Mouse (Mus musculus) ES-E14 (cell line): ENCODE results near the gene Zmiz1. TPM values are rescaled to one million over a fixed set of nuclear protein-coding genes. Genes with fewer than 3 reads are reported as not detected.

Experiments used
- DNase-seq: peaks from one replicate; pipeline ENCODE4 v3.0.0-alpha.2; 2013; ENCODE audit warnings: low read depth, low spot score
- H3K27ac ChIP-seq: 2 replicates; pipeline ENCODE4 v1.5.1; 2012; ENCODE audit warnings: low read depth, mild to moderate bottlenecking, low read length, moderate library complexity, mixed read lengths; ENCODE audit not compliant: poor library complexity, insufficient read depth, severe bottlenecking
- H3K36me3 ChIP-seq: 2 replicates; pipeline ENCODE4 v1.6.1; 2012; ENCODE audit warnings: mild to moderate bottlenecking, low read length, moderate library complexity, mixed read lengths; ENCODE audit not compliant: control insufficient read depth, poor library complexity, insufficient read depth, severe bottlenecking
- H3K4me1 ChIP-seq, 2 experiments: fragments of 150-350 bp in 1 of 2; sonication (generic) in 1 of 2; 2 replicates each; pipeline ENCODE4 v1.6.1; 2012; ENCODE audit warnings: low read length in 2 of 2, mild to moderate bottlenecking in 1 of 2, mixed read lengths in 1 of 2; ENCODE audit not compliant: control insufficient read depth in 2 of 2, insufficient read depth in 2 of 2, poor library complexity in 1 of 2
- H3K4me3 ChIP-seq, 2 experiments: fragments of 150-350 bp in 1 of 2; sonication (generic) in 1 of 2; 2 replicates each; pipeline ENCODE4 v1.5.1; 2012; ENCODE audit warnings: low read length in 2 of 2, low read depth in 1 of 2, mild to moderate bottlenecking in 1 of 2, mixed read lengths in 1 of 2; ENCODE audit not compliant: insufficient read depth in 1 of 2, poor library complexity in 1 of 2, severe bottlenecking in 1 of 2
- H3K9ac ChIP-seq: 2 replicates; pipeline ENCODE4 v1.6.1; 2012; ENCODE audit warnings: low read depth, mild to moderate bottlenecking, low read length, mixed read lengths; ENCODE audit not compliant: poor library complexity, insufficient read depth, severe bottlenecking
- H3K9me3 ChIP-seq: fragments of 150-350 bp; sonication (generic); 2 replicates; pipeline ENCODE4 v1.6.1; 2012; ENCODE audit warnings: low read depth, mild to moderate bottlenecking, low read length; ENCODE audit not compliant: control insufficient read depth, insufficient read depth
- CHD2 ChIP-seq: IDR thresholded peaks from 2 replicates; pipeline ENCODE4 v1.6.1; 2014; ENCODE audit warnings: mild to moderate bottlenecking, low read depth, low read length, inconsistent platforms
- HCFC1 ChIP-seq: IDR thresholded peaks from 2 replicates; pipeline ENCODE4 v1.6.1; 2012; ENCODE audit warnings: low read length, inconsistent platforms, borderline replicate concordance; ENCODE audit not compliant: insufficient read depth
- MAFK ChIP-seq: IDR thresholded peaks from 2 replicates; pipeline ENCODE4 v1.6.1; 2014; ENCODE audit warnings: mild to moderate bottlenecking, low read depth, low read length, inconsistent platforms; ENCODE audit not compliant: insufficient read depth
- ZC3H11A ChIP-seq: IDR thresholded peaks from 2 replicates; pipeline ENCODE4 v1.6.1; 2012; ENCODE audit warnings: low read depth, mild to moderate bottlenecking, inconsistent platforms, low read length, borderline replicate concordance
- ZNF384 ChIP-seq: IDR thresholded peaks from 2 replicates; pipeline ENCODE4 v1.6.1; 2012; ENCODE audit warnings: low read depth, low read length, inconsistent platforms
- in situ Hi-C, 2 experiments: fragments of 600-800 bp; cut with MboI; formaldehyde crosslinking; loops; one replicate each; pipeline ENCODE4 v1.15.1; 2025; ENCODE audit warnings: low sequenced_read_pairs in 2 of 2, inconsistent platforms in 1 of 2; ENCODE audit not compliant: unreplicated experiment in 2 of 2
- total RNA-seq: library from RNA; depleted of rRNA; stranded (reverse); fragments of 300-350 nt; gene quantifications from 2 replicates; pipeline ENCODE4 v1.2.3, GENCODE M21; 2012

The Zmiz1 gene
- total RNA-seq, 1 experiment: 16.9 TPM

DNA sequence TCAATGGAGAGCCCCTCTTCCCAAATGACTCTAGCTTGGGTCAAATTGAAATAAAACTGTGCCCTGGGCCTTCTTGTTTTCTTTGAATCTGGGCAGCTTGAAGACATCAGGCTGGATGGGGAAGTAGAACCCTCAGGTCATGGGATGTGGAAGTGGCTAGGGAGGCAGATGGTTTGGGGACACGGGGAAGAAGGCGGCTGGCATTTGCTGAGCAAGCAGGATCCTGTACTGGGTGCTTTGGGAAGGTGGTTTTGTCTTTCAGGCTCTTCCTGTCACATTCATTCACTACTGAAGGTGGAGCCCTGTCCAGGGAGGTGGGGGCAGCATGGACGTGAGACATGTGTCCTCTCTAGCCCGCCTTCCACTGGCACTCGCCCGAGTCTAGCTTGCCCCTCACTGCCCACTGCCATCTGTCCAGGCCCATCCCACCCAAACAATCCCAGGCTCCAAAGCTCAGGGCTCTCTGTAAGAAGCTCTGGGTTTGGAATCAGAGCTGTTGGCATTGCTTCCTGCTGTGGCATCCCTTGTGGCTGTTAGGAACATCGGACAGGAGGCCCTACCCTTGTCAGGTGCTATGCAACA lies 11.3 kb downstream of the Zmiz1 start:
- no peak overlapping the region for H3K4me3 ChIP-seq
- no peak for DNase-seq
- no peaks in the 10 kb centered on the region for H3K9me3 ChIP-seq
- H3K36me3 ChIP-seq: no peaks in the 10 kb centered on the region
- TF ChIP-seq ZNF384 (no peak), MAFK (no peak), ZC3H11A (no peak), HCFC1 (no peak), CHD2 (no peak)
- H3K27ac ChIP-seq: no peak overlapping the region
- H3K9ac ChIP-seq: no peak overlapping the region
- peaks cover 2 to 10% of the 10 kb centered on the region in 2 experiments; a peak in 2 of 4 replicates for H3K4me1 ChIP-seq
- in situ Hi-C loops: no loop called here

DNA sequence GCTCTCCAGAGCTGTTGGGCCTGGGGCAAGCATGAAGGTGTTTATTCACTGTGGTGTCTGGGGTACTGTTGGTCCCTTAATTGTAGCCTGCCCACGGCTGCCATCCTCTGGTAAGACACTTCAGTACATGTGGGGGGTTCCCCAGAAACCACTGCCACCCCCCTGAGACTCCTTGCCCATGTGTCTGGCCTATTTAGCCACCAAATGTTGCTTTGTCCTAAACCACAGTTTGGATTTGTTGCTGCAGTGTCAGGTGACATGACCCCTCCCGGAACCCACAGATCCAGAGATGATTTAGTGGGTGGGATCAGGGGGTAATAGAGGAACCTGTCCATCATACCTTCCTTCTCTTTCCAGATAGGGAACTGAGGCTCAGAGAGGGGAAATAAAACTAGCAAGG lies 12.1 kb downstream of the Zmiz1 start:
- no peak overlapping the region for H3K27ac ChIP-seq
- in situ Hi-C loops: no loop called here
- TF ChIP-seq ZNF384 (no peak), ZC3H11A (no peak), HCFC1 (no peak), MAFK (no peak), CHD2 (no peak)
- H3K9me3 ChIP-seq: no peaks in the 10 kb centered on the region
- no peak for DNase-seq
- H3K4me1 ChIP-seq: peaks cover 2 to 11% of the 10 kb centered on the region in 2 experiments; a peak in 2 of 4 replicates
- no peak overlapping the region for H3K4me3 ChIP-seq
- H3K9ac ChIP-seq: no peak overlapping the region
- no peaks in the 10 kb centered on the region for H3K36me3 ChIP-seq

DNA sequence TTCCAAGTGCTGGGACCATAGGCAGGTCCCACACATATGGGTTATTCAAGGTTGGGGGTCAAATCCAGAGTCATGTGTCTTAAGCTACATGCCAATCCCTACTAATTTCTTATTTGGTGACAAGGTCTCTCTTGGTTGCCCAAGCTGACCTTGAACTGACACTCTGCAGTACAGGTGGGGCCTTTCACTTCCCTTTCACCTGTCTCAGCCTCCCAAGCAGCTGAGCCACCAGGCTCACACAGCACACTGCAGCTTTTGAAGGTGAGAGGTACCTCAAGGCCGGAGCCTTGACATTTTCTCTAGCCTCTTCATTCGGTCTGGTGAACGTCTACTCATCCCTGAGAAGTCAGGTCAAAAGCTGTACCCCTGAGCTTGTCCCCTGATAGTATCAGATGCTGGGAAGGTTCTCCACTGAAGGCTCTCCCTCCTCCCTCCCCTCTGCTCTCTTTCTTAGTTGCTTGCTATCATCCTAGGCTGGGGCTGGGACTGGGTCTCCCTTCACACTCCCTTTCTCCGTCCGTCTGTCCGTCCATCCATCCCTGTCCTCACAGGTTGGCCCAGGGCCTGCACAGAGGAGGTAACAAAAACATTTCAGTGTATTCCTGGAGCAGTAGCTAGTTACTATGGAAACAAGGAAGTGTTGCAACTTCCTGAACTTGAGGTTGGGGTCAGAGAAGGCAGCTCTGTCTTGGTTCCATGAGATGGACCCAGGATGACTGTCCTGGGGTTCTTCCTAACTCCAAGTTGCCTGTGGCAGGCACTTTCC lies 13.3 kb downstream of the Zmiz1 start:
- H3K27ac ChIP-seq: no peak overlapping the region
- in situ Hi-C loops: no loop called here
- no peak for DNase-seq

DNA sequence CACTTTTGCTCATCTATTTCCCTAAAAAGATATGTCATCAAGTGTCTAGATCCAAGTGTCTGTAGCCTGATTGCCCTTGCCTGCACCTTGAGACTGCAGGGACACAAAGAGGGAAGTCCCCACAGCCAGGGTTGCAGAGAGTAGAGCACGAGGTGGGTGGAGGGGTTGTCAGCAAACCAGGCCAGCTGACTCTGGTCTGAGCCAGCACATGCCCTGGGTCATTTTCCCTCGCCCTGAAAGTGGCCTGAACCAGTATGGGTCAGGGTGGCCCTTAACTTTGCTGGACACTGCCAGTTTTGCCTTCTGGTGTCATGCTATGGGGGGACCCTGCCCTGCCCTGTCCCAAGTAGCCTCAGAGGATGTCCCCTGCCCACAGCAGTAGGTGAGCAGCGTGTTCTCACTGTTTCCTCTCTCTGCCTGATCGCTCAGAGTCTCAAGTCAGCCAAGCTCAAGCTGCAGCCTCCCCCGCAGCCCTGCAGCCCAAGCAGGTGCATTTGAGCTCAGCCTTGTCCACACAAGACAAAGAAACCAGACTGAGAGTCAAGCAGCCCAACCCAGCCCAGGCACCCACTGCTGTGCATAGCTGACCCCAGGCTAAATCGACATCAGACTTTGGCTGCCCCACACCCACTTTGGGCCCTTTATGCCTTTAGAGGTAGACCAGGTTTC lies 14.1 kb downstream of the Zmiz1 start:
- in situ Hi-C loops: no loop called here
- Histone ChIP-seq H3K27ac (no peak overlapping the region), H3K9ac (no peak overlapping the region), H3K4me1 (peaks cover 2 to 12% of the 10 kb centered on the region in 2 experiments; a peak in 2 of 4 replicates), H3K4me3 (no peak overlapping the region), H3K9me3 (no peaks in the 10 kb centered on the region), H3K36me3 (no peaks in the 10 kb centered on the region)
- DNase-seq: peak; percentile 12
- no peak for TF ChIP-seq ZC3H11A
- TF ChIP-seq CHD2: no peak
- no peak for TF ChIP-seq MAFK
- no peak for TF ChIP-seq HCFC1
- no peak for TF ChIP-seq ZNF384

More for the DNA sequence above, 13.3 kb downstream of the Zmiz1 start:
- Histone ChIP-seq H3K4me1 (peaks cover 2 to 12% of the 10 kb centered on the region in 2 experiments; a peak in 2 of 4 replicates), H3K4me3 (no peak overlapping the region), H3K9ac (no peak overlapping the region), H3K36me3 (no peaks in the 10 kb centered on the region), H3K9me3 (no peaks in the 10 kb centered on the region)
- TF ChIP-seq CHD2 (no peak), ZC3H11A (no peak), ZNF384 (no peak), MAFK (no peak), HCFC1 (no peak)
